Mouse (Mus musculus) kidney, adult 8-10 months (tissue): ENCODE data around the gene Lin7a.
"Not testable (repeated sequence)": the region's sequence is repeated elsewhere in the genome, so short reads cannot be mapped to it uniquely, and the experiment has no call there.

Experiments
- DNase-seq, 2 experiments: peaks; one replicate each; pipeline ENCODE4 v3.0.0; 2022

Lin7a gene

GRCm38 (mm10) chr10:107237736-107238135, 33.8 kb upstream of the Lin7a start:
- DNase-seq: no peak

- no peak for DNase-seq
Measured at GRCm38 (mm10) chr10:107238151-107238860, 33.2 kb upstream of the Lin7a start.

- no peak for DNase-seq
Measured at GRCm38 (mm10) chr10:107238861-107239435, 32.5 kb upstream of the Lin7a start.

- no peak for DNase-seq
Measured at GRCm38 (mm10) chr10:107239651-107240330, 31.7 kb upstream of the Lin7a start.

- no peak for DNase-seq
Measured at GRCm38 (mm10) chr10:107240446-107240845, 31.0 kb upstream of the Lin7a start.

GRCm38 (mm10) chr10:107240986-107241385, 30.5 kb upstream of the Lin7a start:
- no peak for DNase-seq

- DNase-seq: no peak
Measured at GRCm38 (mm10) chr10:107241406-107241805, 30.1 kb upstream of the Lin7a start.

GRCm38 (mm10) chr10:107241999-107242398, 29.5 kb upstream of the Lin7a start:
- DNase-seq: not testable (repeated sequence)

GRCm38 (mm10) chr10:107242696-107243400, 28.6 kb upstream of the Lin7a start:
- no peak for DNase-seq

GRCm38 (mm10) chr10:107244211-107244610, 27.3 kb upstream of the Lin7a start:
- no peak for DNase-seq

GRCm38 (mm10) chr10:107244691-107245530, 26.6 kb upstream of the Lin7a start:
- no peak for DNase-seq

GRCm38 (mm10) chr10:107245531-107245840, 26.0 kb upstream of the Lin7a start:
- no peak for DNase-seq

GRCm38 (mm10) chr10:107245961-107246460, 25.5 kb upstream of the Lin7a start:
- no peak for DNase-seq

GRCm38 (mm10) chr10:107247001-107247670, 24.4 kb upstream of the Lin7a start:
- no peak for DNase-seq

- DNase-seq: no peak
Measured at GRCm38 (mm10) chr10:107248481-107248880, 23.0 kb upstream of the Lin7a start.

GRCm38 (mm10) chr10:107249056-107249455, 22.4 kb upstream of the Lin7a start:
- DNase-seq: no peak

GRCm38 (mm10) chr10:107249606-107250186, 21.8 kb upstream of the Lin7a start:
- DNase-seq: no peak

GRCm38 (mm10) chr10:107250346-107251210, 20.9 kb upstream of the Lin7a start:
- DNase-seq: no peak

GRCm38 (mm10) chr10:107251271-107251670, 20.2 kb upstream of the Lin7a start:
- DNase-seq: no peak

GRCm38 (mm10) chr10:107251801-107252502, 19.5 kb upstream of the Lin7a start:
- no peak for DNase-seq
